Mouse (Mus musculus): ENCODE data around the gene Gdpgp1.

DNA sequence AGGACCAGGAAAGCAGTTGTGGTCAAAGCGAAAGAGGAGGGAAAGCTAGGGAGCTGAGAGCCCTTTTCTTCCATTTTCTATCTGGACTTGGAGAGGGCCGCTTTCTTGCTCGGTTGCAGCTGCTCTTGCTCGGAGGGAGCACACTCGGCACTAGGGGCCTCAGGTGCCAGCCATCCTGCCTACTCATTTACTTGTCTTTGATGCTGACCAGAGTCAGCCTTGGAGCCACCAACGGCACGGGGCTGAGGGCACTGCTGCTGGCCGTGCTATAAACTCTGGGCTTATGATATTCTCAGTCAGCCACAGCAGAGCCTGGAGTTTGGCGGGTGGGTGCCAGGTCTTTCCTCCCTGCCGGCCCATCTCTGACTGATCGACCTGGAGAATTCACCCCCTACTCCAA is 33.8 kb upstream of the Gdpgp1 start:
- TF ChIP-seq CTCF (IDR thresholded peaks at IDR 0.05; ENCODE audit: control insufficient read depth, insufficient read depth, insufficient replicate concordance, low read depth, low read length) (no peak), POLR2A (IDR thresholded peaks at IDR 0.05; ENCODE audit: control insufficient read depth, low read depth, low read length) (no peak)
